Mouse (Mus musculus): ENCODE data around the gene Sdhd. TPM values are rescaled to one million over a fixed set of nuclear protein-coding genes. Genes with fewer than 3 reads are reported as not detected.

Sdhd gene
- polyA plus RNA-seq, 1 experiment = 210 TPM

DNA sequence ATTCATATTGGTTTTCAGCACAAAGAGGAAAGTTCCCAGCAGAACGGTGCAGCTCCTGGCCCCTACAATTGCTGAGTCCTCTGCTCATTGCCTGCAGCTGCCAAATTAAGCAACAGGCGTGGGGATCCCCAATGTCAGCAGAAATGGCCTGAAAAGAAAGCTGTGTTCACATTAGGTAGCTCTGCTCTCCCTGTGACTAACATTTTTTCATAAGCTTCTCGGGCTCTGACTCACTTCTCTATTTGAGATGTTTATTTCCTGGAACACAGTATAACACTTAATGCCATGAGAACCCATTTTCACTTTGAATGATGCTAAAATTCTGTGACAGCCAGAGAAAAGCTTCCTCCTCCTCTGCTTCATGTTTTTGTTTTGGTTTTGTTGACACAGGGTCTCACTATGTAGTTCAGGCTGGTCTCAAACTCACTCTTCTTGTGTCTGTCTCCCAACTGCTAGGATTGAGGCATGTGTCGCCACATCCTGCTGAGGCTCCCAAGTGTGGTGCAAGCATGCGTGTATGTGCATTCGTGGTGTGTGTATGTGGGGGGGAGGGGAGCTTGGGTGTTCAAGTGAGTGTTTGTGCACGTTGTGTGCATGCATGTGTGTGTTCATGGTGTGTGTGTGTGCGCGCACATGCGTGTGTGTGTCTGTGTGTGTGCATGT is 12.6 kb downstream of the Sdhd start:
- DNase-seq = no peak
- no peak overlapping the region for H3K27ac ChIP-seq (ENCODE audit: control insufficient read depth, insufficient read depth, low read length)
- 50% methylated on average over 10 of the region's 10 CpGs for WGBS
- TF ChIP-seq POLR2A (IDR thresholded peaks at IDR 0.05; ENCODE audit: control insufficient read depth, extremely low read depth, insufficient read depth, low read length, poor library complexity) = no peak
- no peak for TF ChIP-seq CTCF (IDR thresholded peaks at IDR 0.05; ENCODE audit: borderline replicate concordance, control insufficient read depth, extremely low read depth, insufficient read depth, low read length, poor library complexity)
- H3K27me3 ChIP-seq (ENCODE audit: control insufficient read depth, insufficient read depth, low read length) = no peaks in the 10 kb centered on the region
- H3K4me3 ChIP-seq (ENCODE audit: control insufficient read depth, insufficient read depth, low read length) = no peak overlapping the region
- no peaks in the 10 kb centered on the region; the same call in 1 of the 2 replicates for H3K36me3 ChIP-seq (ENCODE audit: control insufficient read depth, insufficient read depth, low read length)
- H3K4me1 ChIP-seq (replicated peaks; ENCODE audit: control insufficient read depth, insufficient read depth, low read length) = peaks cover 4% of the 10 kb centered on the region

- no peak overlapping the region for H3K27ac ChIP-seq (ENCODE audit: control insufficient read depth, insufficient read depth, low read length)
- no peaks in the 10 kb centered on the region for H3K27me3 ChIP-seq (ENCODE audit: control insufficient read depth, insufficient read depth, low read length)
- no peak for TF ChIP-seq CTCF (IDR thresholded peaks at IDR 0.05; ENCODE audit: borderline replicate concordance, control insufficient read depth, extremely low read depth, insufficient read depth, low read length, poor library complexity)
- TF ChIP-seq POLR2A (IDR thresholded peaks at IDR 0.05; ENCODE audit: control insufficient read depth, extremely low read depth, insufficient read depth, low read length, poor library complexity) = no peak
- H3K36me3 ChIP-seq (ENCODE audit: control insufficient read depth, insufficient read depth, low read length) = no peaks in the 10 kb centered on the region
- no peak overlapping the region for H3K4me3 ChIP-seq (ENCODE audit: control insufficient read depth, insufficient read depth, low read length)
- DNase-seq = no peak
- 90% methylated on average over 4 of the region's 4 CpGs for WGBS
- H3K4me1 ChIP-seq (replicated peaks; ENCODE audit: control insufficient read depth, insufficient read depth, low read length) = peaks cover 4% of the 10 kb centered on the region
Observed at GRCm38 (mm10) chr9:50586955-50587354, 16.7 kb downstream of the Sdhd start.

- TF ChIP-seq CTCF (IDR thresholded peaks at IDR 0.05; ENCODE audit: borderline replicate concordance, control insufficient read depth, extremely low read depth, insufficient read depth, low read length, poor library complexity) (no peak), POLR2A (IDR thresholded peaks at IDR 0.05; ENCODE audit: control insufficient read depth, extremely low read depth, insufficient read depth, low read length, poor library complexity) (no peak)
- no peak for DNase-seq
- Histone ChIP-seq H3K4me3 (ENCODE audit: control insufficient read depth, insufficient read depth, low read length) (no peak overlapping the region), H3K36me3 (ENCODE audit: control insufficient read depth, insufficient read depth, low read length) (no peaks in the 10 kb centered on the region), H3K27me3 (ENCODE audit: control insufficient read depth, insufficient read depth, low read length) (no peaks in the 10 kb centered on the region), H3K4me1 (replicated peaks; ENCODE audit: control insufficient read depth, insufficient read depth, low read length) (no peaks in the 10 kb centered on the region), H3K27ac (ENCODE audit: control insufficient read depth, insufficient read depth, low read length) (no peak overlapping the region)
- WGBS = 95% methylated on average over 6 of the region's 6 CpGs
Observed at GRCm38 (mm10) chr9:50585145-50585818, 18.3 kb downstream of the Sdhd start.

DNA sequence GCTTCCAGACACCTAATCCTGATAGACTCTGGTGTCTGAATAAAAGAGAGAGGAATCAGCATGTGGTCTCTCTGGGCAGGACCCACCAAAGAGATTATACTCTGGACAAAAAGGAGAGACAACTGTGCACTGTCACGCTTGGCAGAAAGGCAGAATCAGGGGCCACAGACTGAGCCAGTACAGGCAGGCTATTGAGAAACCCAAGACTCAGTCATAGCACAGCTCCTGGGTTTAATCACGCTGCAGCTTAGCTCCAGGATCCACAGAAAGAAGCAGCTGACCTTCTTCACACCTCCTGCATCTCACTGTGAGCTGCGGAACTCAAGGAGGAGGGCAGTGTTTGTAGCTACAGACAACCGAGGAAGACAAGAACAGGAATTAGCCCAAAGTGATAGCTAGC is 23.2 kb downstream of the Sdhd start:
- TF ChIP-seq CTCF (IDR thresholded peaks at IDR 0.05; ENCODE audit: borderline replicate concordance, control insufficient read depth, extremely low read depth, insufficient read depth, low read length, poor library complexity) = no peak
- TF ChIP-seq POLR2A (IDR thresholded peaks at IDR 0.05; ENCODE audit: control insufficient read depth, extremely low read depth, insufficient read depth, low read length, poor library complexity) = no peak
- H3K4me3 ChIP-seq (ENCODE audit: control insufficient read depth, insufficient read depth, low read length) = no peak overlapping the region
- no peaks in the 10 kb centered on the region for H3K27me3 ChIP-seq (ENCODE audit: control insufficient read depth, insufficient read depth, low read length)
- no peak for DNase-seq
- no peaks in the 10 kb centered on the region for H3K4me1 ChIP-seq (replicated peaks; ENCODE audit: control insufficient read depth, insufficient read depth, low read length)
- WGBS = 90% methylated on average over 4 of the region's 4 CpGs
- no peak overlapping the region for H3K27ac ChIP-seq (ENCODE audit: control insufficient read depth, insufficient read depth, low read length)
- H3K36me3 ChIP-seq (ENCODE audit: control insufficient read depth, insufficient read depth, low read length) = no peaks in the 10 kb centered on the region

GRCm38 (mm10) chr9:50569599-50570525 is 33.8 kb downstream of the Sdhd start:
- no peak overlapping the region for H3K27ac ChIP-seq (ENCODE audit: control insufficient read depth, insufficient read depth, low read length)
- 88% methylated on average over 10 of the region's 10 CpGs for WGBS
- H3K4me3 ChIP-seq (ENCODE audit: control insufficient read depth, insufficient read depth, low read length) = no peak overlapping the region
- no peaks in the 10 kb centered on the region for H3K36me3 ChIP-seq (ENCODE audit: control insufficient read depth, insufficient read depth, low read length)
- H3K4me1 ChIP-seq (replicated peaks; ENCODE audit: control insufficient read depth, insufficient read depth, low read length) = no peaks in the 10 kb centered on the region
- TF ChIP-seq CTCF (IDR thresholded peaks at IDR 0.05; ENCODE audit: borderline replicate concordance, control insufficient read depth, extremely low read depth, insufficient read depth, low read length, poor library complexity) (no peak), POLR2A (IDR thresholded peaks at IDR 0.05; ENCODE audit: control insufficient read depth, extremely low read depth, insufficient read depth, low read length, poor library complexity) (no peak)
- no peak for DNase-seq
- no peaks in the 10 kb centered on the region for H3K27me3 ChIP-seq (ENCODE audit: control insufficient read depth, insufficient read depth, low read length)

DNA sequence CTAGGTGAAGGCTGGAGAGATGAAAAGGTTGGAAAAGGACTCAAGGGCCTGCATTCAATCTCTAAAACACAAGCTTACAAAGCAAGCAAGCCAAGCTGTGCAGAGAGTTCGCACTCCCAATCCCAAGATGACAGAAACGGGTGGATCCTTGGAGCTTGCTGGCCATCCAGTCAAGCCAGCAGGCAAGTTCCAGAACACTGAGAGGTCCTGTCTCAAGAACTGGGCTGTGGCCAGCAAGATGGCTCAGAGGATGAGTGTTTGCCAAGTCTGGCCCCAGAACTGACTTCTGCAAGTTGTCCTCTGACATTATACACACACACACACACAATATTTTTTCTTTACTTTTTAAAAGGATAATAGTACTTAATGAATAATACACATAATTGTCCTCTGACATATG is 35.7 kb downstream of the Sdhd start:
- Histone ChIP-seq H3K27me3 (ENCODE audit: control insufficient read depth, insufficient read depth, low read length) (no peaks in the 10 kb centered on the region), H3K36me3 (ENCODE audit: control insufficient read depth, insufficient read depth, low read length) (no peaks in the 10 kb centered on the region), H3K4me1 (replicated peaks; ENCODE audit: control insufficient read depth, insufficient read depth, low read length) (no peaks in the 10 kb centered on the region), H3K4me3 (ENCODE audit: control insufficient read depth, insufficient read depth, low read length) (no peak overlapping the region), H3K27ac (ENCODE audit: control insufficient read depth, insufficient read depth, low read length) (no peak overlapping the region)
- 90% methylated on average over 2 of the region's 2 CpGs for WGBS
- no peak for DNase-seq
- TF ChIP-seq CTCF (IDR thresholded peaks at IDR 0.05; ENCODE audit: borderline replicate concordance, control insufficient read depth, extremely low read depth, insufficient read depth, low read length, poor library complexity) (no peak), POLR2A (IDR thresholded peaks at IDR 0.05; ENCODE audit: control insufficient read depth, extremely low read depth, insufficient read depth, low read length, poor library complexity) (no peak)
